11 mouse cellular contexts compared by ENCODE assay signal in genomic region chr3:100906916-100907315, GRCm38 (mm10). TPM values are rescaled to one million over a fixed set of nuclear protein-coding genes. Genes with fewer than 3 reads are reported as not detected.
A peak's percentile ranks its signal among the peaks of the same experiment; 100 is the strongest.
DNase-seq lines count a peak whose midpoint lies in the region; ATAC-seq and TF ChIP-seq lines count a peak whose summit lies in the region.
"Had no signal": no experiment of that assay in that cellular context is flagged by ENCODE, and none has a peak within 500 bp of the region (broad histone marks: within the 10 kb centered on the region; RNA-seq: fewer than 3 reads in every experiment).

No protein-coding gene starts in this region.

- DNase-seq in hindbrain, embryonic 11.5 days (ENCODE audit: low spot score), result peak; percentile 16
- DNase-seq in hindbrain, embryonic 14.5 days (ENCODE audit: low spot score), result no peak
- no peak for DNase-seq in testis, postnatal 14 days (ENCODE audit: low spot score)
- peak; percentile 45 for DNase-seq in adrenal gland, postnatal 25 days
- DNase-seq in testis, postnatal 10 days (ENCODE audit: low spot score), result peak; percentile 64

- H3K4me3 ChIP-seq in hindbrain, embryonic 11.5 days (ENCODE audit: low read depth, low read length), result no peak overlapping the region
- H3K4me3 ChIP-seq in hindbrain, embryonic 14.5 days (replicated peaks; ENCODE audit: low read length), result no peak overlapping the region
- H3K4me3 ChIP-seq in testis, adult 2 months (ENCODE audit: control insufficient read depth, low read depth, low read length), result no peak overlapping the region
- no peak overlapping the region for H3K4me3 ChIP-seq in midbrain, embryonic 13.5 days (replicated peaks)
- H3K4me3 ChIP-seq: embryonic facial prominence, embryonic 15.5 days; heart, embryonic 13.5 days had no signal

- H3K36me3 ChIP-seq in hindbrain, embryonic 11.5 days (ENCODE audit: control insufficient read depth, insufficient read depth, low read length), result no peaks in the 10 kb centered on the region
- H3K36me3 ChIP-seq in hindbrain, embryonic 14.5 days (replicated peaks; ENCODE audit: control insufficient read depth, insufficient read depth), result no peaks in the 10 kb centered on the region
- no peaks in the 10 kb centered on the region for H3K36me3 ChIP-seq in testis, adult 2 months (ENCODE audit: control insufficient read depth, insufficient read depth, low read length)
- H3K36me3 ChIP-seq in midbrain, embryonic 13.5 days, result no peaks in the 10 kb centered on the region
- H3K36me3 ChIP-seq: embryonic facial prominence, embryonic 15.5 days; heart, embryonic 13.5 days had no signal

- H3K9ac ChIP-seq in hindbrain, embryonic 11.5 days (ENCODE audit: low read depth, low read length), result no peak overlapping the region
- no peak overlapping the region for H3K9ac ChIP-seq in hindbrain, embryonic 14.5 days
- no peak overlapping the region for H3K9ac ChIP-seq in midbrain, embryonic 13.5 days (replicated peaks)
- H3K9ac ChIP-seq: embryonic facial prominence, embryonic 15.5 days; heart, embryonic 13.5 days had no signal

- H3K27me3 ChIP-seq in hindbrain, embryonic 11.5 days (ENCODE audit: control insufficient read depth, insufficient read depth, low read length), result no peaks in the 10 kb centered on the region
- no peaks in the 10 kb centered on the region for H3K27me3 ChIP-seq in hindbrain, embryonic 14.5 days (ENCODE audit: control insufficient read depth, insufficient read depth, low read length)
- no peaks in the 10 kb centered on the region for H3K27me3 ChIP-seq in testis, adult 2 months (ENCODE audit: control insufficient read depth, insufficient read depth, low read length)
- no peaks in the 10 kb centered on the region for H3K27me3 ChIP-seq in midbrain, embryonic 13.5 days
- H3K27me3 ChIP-seq: embryonic facial prominence, embryonic 15.5 days; heart, embryonic 13.5 days had no signal

- no peak for ATAC-seq in hindbrain, embryonic 11.5 days (ENCODE audit: low FRiP score)
- no peak for ATAC-seq in hindbrain, embryonic 14.5 days (ENCODE audit: low FRiP score)
- ATAC-seq in erythroblast, adult 5-6 weeks (replicated peaks; ENCODE audit: low FRiP score, poor library complexity, severe bottlenecking), result no peak
- no peak for ATAC-seq in midbrain, embryonic 13.5 days

- TF ChIP-seq POLR2A in testis, adult 2 months (IDR thresholded peaks at IDR 0.05; ENCODE audit: control insufficient read depth, low read depth, low read length), result no peak

- H3K4me1 ChIP-seq in hindbrain, embryonic 11.5 days (replicated peaks; ENCODE audit: control insufficient read depth, insufficient read depth, low read length), result no peaks in the 10 kb centered on the region
- no peaks in the 10 kb centered on the region for H3K4me1 ChIP-seq in hindbrain, embryonic 14.5 days (replicated peaks; ENCODE audit: control insufficient read depth, insufficient read depth, low read length)
- no peaks in the 10 kb centered on the region for H3K4me1 ChIP-seq in testis, adult 2 months (ENCODE audit: control insufficient read depth, insufficient read depth, low read length)
- H3K4me1 ChIP-seq in midbrain, embryonic 13.5 days (replicated peaks), result no peaks in the 10 kb centered on the region

- H3K9me3 ChIP-seq in hindbrain, embryonic 11.5 days (ENCODE audit: control insufficient read depth, low read length), result no peaks in the 10 kb centered on the region
- no peaks in the 10 kb centered on the region for H3K9me3 ChIP-seq in hindbrain, embryonic 14.5 days (ENCODE audit: control insufficient read depth, low read length)
- no peaks in the 10 kb centered on the region for H3K9me3 ChIP-seq in midbrain, embryonic 13.5 days
- H3K9me3 ChIP-seq: embryonic facial prominence, embryonic 15.5 days; heart, embryonic 13.5 days; megakaryocyte, embryonic 14.5 days had no signal

- H3K4me2 ChIP-seq in hindbrain, embryonic 11.5 days (replicated peaks; ENCODE audit: low read depth, low read length), result no peak overlapping the region
- no peak overlapping the region for H3K4me2 ChIP-seq in hindbrain, embryonic 14.5 days (replicated peaks)
- no peak overlapping the region for H3K4me2 ChIP-seq in midbrain, embryonic 13.5 days (replicated peaks)
- H3K4me2 ChIP-seq: embryonic facial prominence, embryonic 15.5 days; heart, embryonic 13.5 days had no signal

- H3K27ac ChIP-seq in hindbrain, embryonic 11.5 days (ENCODE audit: low read depth, low read length), result no peak overlapping the region
- H3K27ac ChIP-seq in hindbrain, embryonic 14.5 days, result no peak overlapping the region
- no peak overlapping the region for H3K27ac ChIP-seq in testis, adult 2 months (ENCODE audit: control insufficient read depth, insufficient read depth, low read depth, low read length)
- no peak overlapping the region for H3K27ac ChIP-seq in midbrain, embryonic 13.5 days
- H3K27ac ChIP-seq: embryonic facial prominence, embryonic 15.5 days; heart, embryonic 13.5 days had no signal

- 31% methylated on average over 3 of the region's 3 CpGs for WGBS in hindbrain, embryonic 11.5 days
- 42% methylated on average over 3 of the region's 3 CpGs for WGBS in hindbrain, embryonic 14.5 days
- WGBS in midbrain, embryonic 13.5 days, result 28% methylated on average over 3 of the region's 3 CpGs

- TF ChIP-seq CTCF in testis, adult 2 months (IDR thresholded peaks at IDR 0.05; ENCODE audit: control insufficient read depth, insufficient read depth, insufficient replicate concordance, low read depth, low read length), result peak; percentile 23; the same call in 1 of the 2 replicates

RNA-seq across cellular contexts. Expression of gene Trim45, which starts 15.1 kb away (rescaled TPM):
- 3.4 and 3.8 TPM in 2 replicates for polyA plus RNA-seq in hindbrain, embryonic 11.5 days (2014; fragmentation: Nextera tagmentation; extraction: Ambion mirVana)
- 6.2 and 7.0 TPM in 2 replicates for polyA plus RNA-seq in hindbrain, embryonic 14.5 days (2014; fragmentation: Nextera tagmentation; extraction: Ambion mirVana)
- 33.7 and 38.9 TPM in 2 replicates for polyA plus RNA-seq in testis, adult 2 months (2012; rRNA removed)
- total RNA-seq in adrenal gland, postnatal 25 days (2021), result 4.9 and 5.0 TPM in 2 replicates
- not detected in 2 replicates for total RNA-seq in erythroblast, adult 5-6 weeks (2015; ENCODE audit: low replicate concordance)
- 3.2 and 3.9 TPM in 2 replicates for total RNA-seq in erythroblast, adult 5-6 weeks (2017; ENCODE audit: low replicate concordance)
- polyA plus RNA-seq in midbrain, embryonic 13.5 days (2015; fragmentation: Nextera tagmentation; extraction: Ambion mirVana), result 7.9 and 8.3 TPM in 2 replicates

Comparison
In these comparisons a context has a peak if more than half of its experiments do, and no peak if none do; other contexts are left out.
1. DNase-seq: peak in hindbrain, embryonic 11.5 days (single experiment), adrenal gland, postnatal 25 days (single experiment) and testis, postnatal 10 days (single experiment); none in hindbrain, embryonic 14.5 days (single experiment) and testis, postnatal 14 days (single experiment).